Mouse (Mus musculus) left cerebral cortex, postnatal 25 days (tissue): Measurements from ENCODE around the gene Prr15. TPM values are rescaled to one million over a fixed set of nuclear protein-coding genes. Genes with fewer than 3 reads are reported as not detected.
A peak's percentile ranks its signal among the peaks of the same experiment; 100 is the strongest.

Experiments used
- DNase-seq, 2 experiments: peaks; one replicate each; pipeline ENCODE4 v3.0.0; 2022; ENCODE audit warnings: low spot score in 2 of 2, mixed read lengths in 1 of 2
- intact Hi-C: fragments of 180-260 bp; cut with DNase I; formaldehyde crosslinking; loops from one replicate; pipeline ENCODE4 v1.15.1; 2025
- total RNA-seq, 2 experiments: library from RNA; stranded (reverse); gene quantifications; 2 replicates each; pipeline ENCODE4 v1.2.3; 2021

Prr15 gene
- total RNA-seq, 2 experiments from 2014 or later: 1.9 to 2.0 TPM

- intact Hi-C loops: no loop called here
- DNase-seq: peak in 1 of 2 experiments; percentile 56
These were observed 46.2 kb downstream of the Prr15 start for GRCm38 (mm10) chr6:54371874-54372273.

DNA sequence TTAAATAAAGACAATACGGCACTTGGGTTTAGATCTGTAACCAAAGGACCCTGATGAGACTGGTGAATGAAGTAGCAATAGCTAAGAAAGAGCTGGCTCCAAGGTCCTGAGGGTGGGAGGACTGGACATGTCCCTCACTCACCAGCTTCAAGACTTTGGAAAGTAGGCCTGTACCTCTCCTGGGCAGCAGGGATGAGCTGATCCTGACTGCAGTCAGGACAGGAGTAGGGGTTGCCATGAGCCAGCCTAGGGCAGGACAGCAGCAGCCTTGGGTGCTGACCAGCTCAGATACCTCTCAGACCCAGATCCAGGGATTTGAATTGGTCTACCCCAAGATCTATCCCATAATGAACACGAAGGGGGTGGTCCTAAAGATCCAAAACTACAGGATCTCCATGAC is 53.7 kb downstream of the Prr15 start:
- no peak for DNase-seq
- intact Hi-C loops: no loop called here

Other genes with a start within 250 kb of the Prr15 start
- 10 to 100 TPM; 72.4 to 84.9 TPM for gene Wipf3, start 103.8 kb downstream of the Prr15 start, total RNA-seq
- gene Scrn1, start 240.7 kb downstream of the Prr15 start, total RNA-seq: 100 to 1,000 TPM; 143 to 145 TPM